Mouse (Mus musculus): ENCODE measurements at regions not wholly inside any gene's neighbourhood (a gene's known extent, or its start where the extent isn't known, plus 50 kb on each side); places are given as distances from the start of the nearest gene placed in this dataset.
A peak's percentile ranks its signal among the peaks of the same experiment; 100 is the strongest.

DNA sequence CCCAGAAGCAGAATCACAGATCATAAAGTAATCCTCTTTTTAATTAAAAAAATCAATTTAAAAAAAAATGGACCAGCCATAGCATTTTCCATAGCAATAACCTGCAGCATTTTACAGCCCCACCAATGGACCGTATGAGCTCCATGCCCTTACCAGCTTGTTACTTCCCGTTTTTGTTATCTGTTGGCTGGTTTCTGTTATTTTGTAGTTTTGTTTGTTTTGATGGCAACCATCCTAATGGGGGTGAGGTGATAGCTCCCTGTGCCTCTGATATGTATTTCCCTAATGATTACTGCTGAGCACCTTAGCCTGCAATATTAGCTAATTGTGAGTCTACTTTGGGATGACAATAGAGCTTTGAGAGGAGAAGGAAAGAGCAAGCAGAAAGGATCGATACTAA is 504.1 kb upstream of the Adam5 start:
- TF ChIP-seq POLR2A (IDR thresholded peaks at IDR 0.05; ENCODE audit: low read depth, low read length) (no peak), CTCF (conservative IDR thresholded peaks at IDR 0.05; ENCODE audit: insufficient read depth, insufficient read length, low read depth, low read length) (no peak)
- Histone ChIP-seq H3K27ac (ENCODE audit: insufficient read depth, low read depth, low read length) (no peak overlapping the region), H3K4me3 (ENCODE audit: insufficient read depth, low read depth, low read length) (no peak overlapping the region), H3K36me3 (ENCODE audit: control insufficient read depth, insufficient read depth, low read length) (no peaks in the 10 kb centered on the region), H3K4me1 (ENCODE audit: control insufficient read depth, insufficient read depth, low read length) (no peaks in the 10 kb centered on the region), H3K27me3 (replicated peaks; ENCODE audit: control insufficient read depth, insufficient read depth, low read length) (no peaks in the 10 kb centered on the region)
- DNase-seq: no peak
- 82% methylated on average over 3 of the region's 3 CpGs for WGBS

GRCm38 (mm10) chr8:25326930-25327329 is 502.8 kb upstream of the Adam5 start:
- Histone ChIP-seq H3K27ac (ENCODE audit: insufficient read depth, low read depth, low read length) (no peak overlapping the region), H3K27me3 (replicated peaks; ENCODE audit: control insufficient read depth, insufficient read depth, low read length) (no peaks in the 10 kb centered on the region), H3K4me1 (ENCODE audit: control insufficient read depth, insufficient read depth, low read length) (no peaks in the 10 kb centered on the region), H3K36me3 (ENCODE audit: control insufficient read depth, insufficient read depth, low read length) (no peaks in the 10 kb centered on the region), H3K4me3 (ENCODE audit: insufficient read depth, low read depth, low read length) (no peak overlapping the region)
- TF ChIP-seq POLR2A (IDR thresholded peaks at IDR 0.05; ENCODE audit: low read depth, low read length) (no peak), CTCF (conservative IDR thresholded peaks at IDR 0.05; ENCODE audit: insufficient read depth, insufficient read length, low read depth, low read length) (no peak)
- DNase-seq: no peak
- WGBS: 88% methylated on average over 6 of the region's 6 CpGs

DNA sequence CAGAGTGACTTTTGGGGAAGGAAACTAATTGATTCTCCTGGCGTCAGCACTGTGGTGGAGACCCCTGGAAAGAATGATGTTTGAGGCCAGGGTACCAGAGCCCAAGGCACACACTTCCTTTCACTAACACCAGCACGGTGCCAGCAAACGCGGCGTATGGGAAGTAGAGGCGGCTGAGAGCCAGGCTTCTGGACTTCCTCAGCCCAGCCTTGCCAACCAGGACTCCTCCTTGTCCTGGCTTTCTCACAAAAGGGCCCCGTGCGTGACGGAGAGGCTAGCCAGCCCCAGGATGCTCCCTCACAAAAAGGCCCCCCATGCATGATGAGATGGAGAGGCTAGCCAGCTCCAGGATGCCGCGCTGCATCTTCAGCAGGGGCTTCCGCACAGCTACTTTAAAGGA is 502.1 kb upstream of the Adam5 start:
- no peak for DNase-seq
- no peaks in the 10 kb centered on the region for H3K36me3 ChIP-seq (ENCODE audit: control insufficient read depth, insufficient read depth, low read length)
- no peaks in the 10 kb centered on the region for H3K27me3 ChIP-seq (replicated peaks; ENCODE audit: control insufficient read depth, insufficient read depth, low read length)
- TF ChIP-seq CTCF (conservative IDR thresholded peaks at IDR 0.05; ENCODE audit: insufficient read depth, insufficient read length, low read depth, low read length) (no peak), POLR2A (IDR thresholded peaks at IDR 0.05; ENCODE audit: low read depth, low read length) (no peak)
- H3K27ac ChIP-seq (ENCODE audit: insufficient read depth, low read depth, low read length): no peak overlapping the region
- H3K4me3 ChIP-seq (ENCODE audit: insufficient read depth, low read depth, low read length): no peak overlapping the region
- H3K4me1 ChIP-seq (ENCODE audit: control insufficient read depth, insufficient read depth, low read length): no peaks in the 10 kb centered on the region
- WGBS: 77% methylated on average over 12 of the region's 12 CpGs

- Histone ChIP-seq H3K36me3 (ENCODE audit: control insufficient read depth, insufficient read depth, low read length) (no peaks in the 10 kb centered on the region), H3K4me3 (ENCODE audit: insufficient read depth, low read depth, low read length) (no peak overlapping the region), H3K27me3 (replicated peaks; ENCODE audit: control insufficient read depth, insufficient read depth, low read length) (no peaks in the 10 kb centered on the region), H3K4me1 (ENCODE audit: control insufficient read depth, insufficient read depth, low read length) (no peaks in the 10 kb centered on the region), H3K27ac (ENCODE audit: insufficient read depth, low read depth, low read length) (0 out of 2 replicates have a peak overlapping the region, but pooled peaks have one; percentile 26)
- no peak for TF ChIP-seq POLR2A (IDR thresholded peaks at IDR 0.05; ENCODE audit: low read depth, low read length)
- TF ChIP-seq CTCF (conservative IDR thresholded peaks at IDR 0.05; ENCODE audit: insufficient read depth, insufficient read length, low read depth, low read length): no peak
- 87% methylated on average over 9 of the region's 9 CpGs for WGBS
- DNase-seq: no peak
These were observed 500.6 kb upstream of the Adam5 start for GRCm38 (mm10) chr8:25324731-25325130.

DNA sequence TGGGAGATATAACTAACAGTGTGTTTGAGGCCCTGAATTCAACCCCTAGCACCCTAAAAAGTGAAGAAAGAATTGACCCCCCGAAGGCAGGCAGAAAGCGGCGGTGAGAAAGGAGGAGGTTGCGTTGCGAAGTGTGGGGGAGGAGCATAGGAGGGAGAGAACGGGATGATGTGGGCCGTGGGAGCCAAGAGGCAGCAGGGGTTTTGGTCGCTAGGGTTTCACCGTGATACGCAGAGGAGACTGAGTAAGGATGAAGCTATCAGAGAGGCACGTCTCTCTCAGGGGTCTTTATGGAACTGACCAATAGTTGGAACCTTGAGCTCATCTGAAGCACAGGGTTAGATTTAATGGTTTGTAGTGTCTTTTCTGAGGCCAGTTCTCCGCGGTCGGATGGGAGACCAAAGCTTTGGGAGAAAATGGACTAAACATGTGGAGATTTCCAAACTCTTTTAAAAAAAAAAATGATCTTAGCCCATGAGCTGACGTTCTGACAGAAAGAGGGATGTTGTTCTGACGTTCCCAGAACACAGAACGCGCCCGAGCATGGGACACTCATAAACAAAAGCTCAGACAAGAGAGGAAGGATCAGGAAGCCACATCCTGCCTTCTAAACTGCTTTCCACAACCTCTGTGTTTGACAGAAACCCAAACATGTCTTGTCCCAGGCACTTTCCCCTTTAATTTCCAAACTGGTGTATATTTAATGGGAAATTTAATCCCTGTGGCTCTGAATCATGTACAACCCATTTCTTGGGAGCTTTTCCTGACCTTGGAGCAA is 499.7 kb upstream of the Adam5 start:
- no peaks in the 10 kb centered on the region for H3K36me3 ChIP-seq (ENCODE audit: control insufficient read depth, insufficient read depth, low read length)
- no peak overlapping the region for H3K4me3 ChIP-seq (ENCODE audit: insufficient read depth, low read depth, low read length)
- TF ChIP-seq POLR2A (IDR thresholded peaks at IDR 0.05; ENCODE audit: low read depth, low read length): no peak
- no peak for TF ChIP-seq CTCF (conservative IDR thresholded peaks at IDR 0.05; ENCODE audit: insufficient read depth, insufficient read length, low read depth, low read length)
- peak overlapping the region; percentile 59; the same call in 1 of the 2 replicates for H3K27ac ChIP-seq (ENCODE audit: insufficient read depth, low read depth, low read length)
- WGBS: 37% methylated on average over 19 of the region's 19 CpGs
- no peaks in the 10 kb centered on the region for H3K27me3 ChIP-seq (replicated peaks; ENCODE audit: control insufficient read depth, insufficient read depth, low read length)
- DNase-seq: peak; percentile 38
- H3K4me1 ChIP-seq (ENCODE audit: control insufficient read depth, insufficient read depth, low read length): no peaks in the 10 kb centered on the region

- H3K36me3 ChIP-seq (ENCODE audit: control insufficient read depth, insufficient read depth, low read length): no peaks in the 10 kb centered on the region
- 84% methylated on average over 4 of the region's 4 CpGs for WGBS
- DNase-seq: no peak
These were observed 492.2 kb upstream of the Adam5 start for GRCm38 (mm10) chr8:25316383-25316782.

DNA sequence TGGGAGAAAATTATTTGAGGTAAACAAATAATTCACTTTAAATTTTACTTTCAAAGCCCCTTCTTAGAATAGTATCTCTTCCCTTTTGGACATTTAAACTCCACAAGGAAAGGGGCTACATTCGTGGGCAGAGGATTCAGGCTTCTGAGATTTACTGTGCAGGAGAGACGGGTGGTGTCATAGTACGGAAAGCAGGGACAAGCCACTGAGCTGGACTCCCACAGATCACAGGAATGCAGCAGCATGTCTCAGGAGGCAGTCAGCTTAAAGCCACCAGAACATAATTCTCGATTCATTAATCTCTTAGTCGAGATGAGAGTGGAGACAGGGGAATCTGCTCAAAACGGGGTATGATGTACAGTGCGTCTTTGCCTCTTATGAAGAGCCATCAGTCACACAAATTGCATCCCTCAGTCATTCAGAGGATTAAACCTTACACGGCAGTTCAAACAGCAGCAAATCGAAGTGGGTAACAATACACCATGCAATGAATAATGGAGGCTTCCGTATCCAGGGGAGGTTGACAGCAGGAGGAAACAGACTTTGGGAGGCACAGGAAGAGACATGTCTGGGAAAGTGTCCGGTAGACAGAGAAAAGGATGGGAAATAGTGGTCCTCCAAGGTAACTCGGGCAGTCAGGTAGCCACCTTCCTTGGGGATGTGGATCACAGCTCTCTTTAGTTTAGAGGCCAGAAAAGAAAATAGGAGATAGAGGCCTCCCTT is 487.8 kb upstream of the Adam5 start:
- no peak overlapping the region for H3K4me3 ChIP-seq (ENCODE audit: insufficient read depth, low read depth, low read length)
- H3K36me3 ChIP-seq (ENCODE audit: control insufficient read depth, insufficient read depth, low read length): no peaks in the 10 kb centered on the region
- no peaks in the 10 kb centered on the region for H3K4me1 ChIP-seq (ENCODE audit: control insufficient read depth, insufficient read depth, low read length)
- 34% methylated on average over 12 of the region's 12 CpGs for WGBS
- TF ChIP-seq POLR2A (IDR thresholded peaks at IDR 0.05; ENCODE audit: low read depth, low read length): no peak
- TF ChIP-seq CTCF (conservative IDR thresholded peaks at IDR 0.05; ENCODE audit: insufficient read depth, insufficient read length, low read depth, low read length): no peak
- no peaks in the 10 kb centered on the region for H3K27me3 ChIP-seq (replicated peaks; ENCODE audit: control insufficient read depth, insufficient read depth, low read length)
- DNase-seq: no peak
- H3K27ac ChIP-seq (ENCODE audit: insufficient read depth, low read depth, low read length): no peak overlapping the region

More at GRCm38 (mm10) chr8:25316383-25316782, 492.2 kb upstream of the Adam5 start:
- no peak overlapping the region for H3K27ac ChIP-seq (ENCODE audit: insufficient read depth, low read depth, low read length)
- no peaks in the 10 kb centered on the region for H3K27me3 ChIP-seq (replicated peaks; ENCODE audit: control insufficient read depth, insufficient read depth, low read length)
- no peaks in the 10 kb centered on the region for H3K4me1 ChIP-seq (ENCODE audit: control insufficient read depth, insufficient read depth, low read length)
- no peak for TF ChIP-seq CTCF (conservative IDR thresholded peaks at IDR 0.05; ENCODE audit: insufficient read depth, insufficient read length, low read depth, low read length)
- TF ChIP-seq POLR2A (IDR thresholded peaks at IDR 0.05; ENCODE audit: low read depth, low read length): no peak
- H3K4me3 ChIP-seq (ENCODE audit: insufficient read depth, low read depth, low read length): no peak overlapping the region

Data from kidney, adult 2 months (tissue).